Mouse (Mus musculus) heart, adult 18-20 months (tissue): ENCODE data around the gene Srsf5. TPM values are rescaled to one million over a fixed set of nuclear protein-coding genes. Genes with fewer than 3 reads are reported as not detected.
"Not testable (repeated sequence)": the region's sequence is repeated elsewhere in the genome, so short reads cannot be mapped to it uniquely, and the experiment has no call there.

ENCODE experiments used
- DNase-seq, 2 experiments: peaks; one replicate each; pipeline ENCODE4 v3.0.0; 2021 to 2022; ENCODE audit warnings: mixed read lengths in 1 of 2
- total RNA-seq, 2 experiments: library from RNA; stranded (reverse); gene quantifications; 2 replicates each; pipeline ENCODE4 v1.2.3; 2021

Srsf5 gene
- total RNA-seq, 2 experiments from 2014 or later, result 89.4 to 117 TPM

DNA sequence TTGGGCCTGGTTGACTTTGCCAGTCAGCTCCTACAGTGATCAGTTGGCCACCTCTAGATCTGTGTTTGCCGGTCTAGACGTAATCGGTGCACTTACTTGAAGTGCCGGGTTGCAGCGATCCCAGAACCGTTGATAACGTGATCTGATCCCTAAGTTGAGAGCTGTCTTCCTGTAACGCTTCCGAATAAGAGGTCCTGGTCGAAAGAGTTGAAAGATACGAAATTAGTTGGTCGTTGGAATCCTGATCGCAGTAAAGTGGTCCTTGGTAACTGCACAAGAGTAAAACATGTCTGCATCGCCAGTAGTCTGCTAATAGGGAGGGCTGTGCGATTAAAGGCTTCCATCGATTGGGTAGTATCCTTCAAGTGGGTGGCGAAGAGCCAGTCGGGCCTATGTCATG lies 2.9 kb downstream of the Srsf5 start:
- no peak for DNase-seq

DNA sequence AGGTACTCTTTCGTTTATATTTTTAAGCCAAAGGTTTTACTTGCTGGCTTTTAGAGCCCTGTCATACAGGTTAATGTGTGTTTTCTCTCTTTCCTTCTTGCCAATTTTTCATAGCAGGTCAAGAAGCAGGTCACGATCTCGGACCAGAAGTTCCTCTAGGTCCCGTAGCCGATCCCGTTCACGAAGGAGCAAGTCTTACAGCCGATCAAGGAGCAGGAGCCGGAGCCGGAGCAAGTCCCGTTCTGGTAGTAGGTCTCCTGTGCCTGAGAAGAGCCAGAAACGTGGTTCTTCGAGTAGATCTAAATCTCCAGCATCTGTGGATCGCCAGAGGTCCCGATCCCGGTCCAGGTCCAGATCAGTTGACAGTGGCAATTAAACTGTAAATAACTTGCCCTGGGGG lies 4.3 kb downstream of the Srsf5 start:
- not testable (repeated sequence) for DNase-seq

DNA sequence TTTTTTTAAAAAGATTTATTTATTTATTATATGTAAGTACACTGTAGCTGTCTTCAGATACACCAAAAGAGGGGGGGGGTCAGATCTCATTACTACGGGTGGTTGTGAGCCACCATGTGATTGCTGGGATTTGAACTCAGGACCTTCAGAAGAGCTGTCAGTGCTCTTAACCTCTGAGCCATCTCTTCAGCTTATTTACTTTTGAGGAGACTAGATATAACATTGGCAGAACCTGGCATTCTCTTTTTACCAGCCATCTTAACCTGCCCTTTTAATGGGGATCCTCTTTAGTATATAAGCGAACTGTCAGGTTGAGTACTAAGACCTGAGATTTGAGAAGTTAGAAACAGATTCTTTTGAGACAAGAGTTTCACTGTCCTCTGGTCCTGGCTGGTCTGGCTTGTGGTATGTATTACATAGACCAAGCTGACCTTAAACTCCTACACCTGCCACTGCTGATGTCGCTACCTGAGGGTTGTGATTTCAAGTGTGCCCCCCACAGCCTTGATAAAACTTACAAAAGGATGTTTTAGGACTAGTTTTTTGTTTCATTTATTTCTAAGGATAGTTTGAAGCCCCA lies 6.4 kb downstream of the Srsf5 start:
- no peak for DNase-seq

DNA sequence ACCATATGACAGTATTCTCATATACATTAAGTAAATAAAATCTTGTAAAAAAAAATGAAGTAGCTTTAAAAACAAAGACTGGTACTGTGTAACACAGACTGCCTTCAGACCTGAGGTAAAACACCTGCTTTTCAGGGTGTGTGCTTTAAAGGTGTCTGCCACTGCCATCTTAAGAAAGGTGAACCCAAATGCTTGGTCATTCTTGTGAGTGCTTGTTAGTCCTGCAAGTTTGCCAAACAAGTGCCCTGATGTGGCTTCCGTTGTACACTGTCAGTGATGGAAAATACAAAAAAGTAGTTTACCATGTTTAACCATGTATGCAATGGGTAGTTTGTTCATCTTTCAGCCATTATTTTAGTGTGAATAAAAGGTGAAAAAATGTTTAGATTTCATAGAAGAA lies 7.2 kb downstream of the Srsf5 start:
- DNase-seq, result no peak

DNA sequence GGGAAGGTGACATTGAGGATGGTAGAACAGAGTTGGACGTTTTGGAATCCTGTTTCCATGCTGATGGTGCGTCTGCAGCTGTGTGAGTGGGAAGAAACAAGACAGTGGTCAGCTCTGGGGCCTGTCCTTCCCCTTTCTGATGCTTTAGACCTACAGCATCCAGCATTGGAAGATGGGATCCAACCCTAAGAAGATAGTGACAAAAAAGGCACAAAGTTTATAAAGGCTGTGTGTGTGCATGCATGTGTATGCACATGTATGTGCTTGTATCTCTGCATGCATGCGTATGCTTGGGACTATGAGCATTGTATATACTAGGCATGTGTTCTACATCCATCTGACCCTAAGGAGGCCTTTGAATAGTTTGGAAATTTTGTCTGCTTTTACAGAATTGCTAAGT lies 10.7 kb downstream of the Srsf5 start:
- no peak for DNase-seq

DNA sequence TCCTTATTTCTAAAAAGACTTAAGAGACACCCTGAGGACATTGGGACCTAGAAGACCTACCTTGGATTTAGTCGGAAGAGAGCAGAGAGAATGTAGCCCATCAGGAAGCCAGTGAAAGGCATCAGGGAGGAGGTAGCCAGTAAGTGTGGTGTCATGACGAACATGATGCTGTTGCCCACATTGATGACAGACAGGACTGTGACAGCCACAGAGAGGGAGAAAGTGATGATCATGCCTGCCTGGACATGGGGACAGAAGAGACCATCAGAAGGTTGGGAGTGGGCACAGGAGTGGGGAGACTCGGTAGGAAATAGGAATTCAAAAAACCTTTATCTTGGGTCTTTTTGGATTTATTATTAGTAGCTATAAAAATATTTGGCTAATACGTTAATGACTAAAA lies 12.7 kb downstream of the Srsf5 start:
- no peak for DNase-seq

DNA sequence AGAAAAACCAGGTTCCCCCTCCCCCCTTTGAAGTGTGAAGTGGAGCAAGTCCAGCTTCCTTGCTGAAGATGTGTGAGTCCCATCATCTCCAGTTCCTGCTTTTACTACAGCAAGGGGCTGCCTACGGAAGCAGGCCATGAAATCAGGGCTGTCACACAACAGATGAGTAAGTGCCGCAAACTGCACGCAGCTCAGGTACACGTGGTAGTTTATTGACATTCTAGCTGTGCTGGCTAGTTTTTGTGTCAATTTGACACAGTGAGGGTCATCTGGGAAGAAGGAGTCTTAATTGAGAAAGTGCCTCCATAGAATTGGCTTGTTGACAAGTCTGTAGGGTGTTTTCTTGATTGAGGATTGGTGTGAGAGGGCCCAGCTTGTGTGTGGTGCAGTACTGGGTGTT lies 17.3 kb downstream of the Srsf5 start:
- no peak for DNase-seq

DNA sequence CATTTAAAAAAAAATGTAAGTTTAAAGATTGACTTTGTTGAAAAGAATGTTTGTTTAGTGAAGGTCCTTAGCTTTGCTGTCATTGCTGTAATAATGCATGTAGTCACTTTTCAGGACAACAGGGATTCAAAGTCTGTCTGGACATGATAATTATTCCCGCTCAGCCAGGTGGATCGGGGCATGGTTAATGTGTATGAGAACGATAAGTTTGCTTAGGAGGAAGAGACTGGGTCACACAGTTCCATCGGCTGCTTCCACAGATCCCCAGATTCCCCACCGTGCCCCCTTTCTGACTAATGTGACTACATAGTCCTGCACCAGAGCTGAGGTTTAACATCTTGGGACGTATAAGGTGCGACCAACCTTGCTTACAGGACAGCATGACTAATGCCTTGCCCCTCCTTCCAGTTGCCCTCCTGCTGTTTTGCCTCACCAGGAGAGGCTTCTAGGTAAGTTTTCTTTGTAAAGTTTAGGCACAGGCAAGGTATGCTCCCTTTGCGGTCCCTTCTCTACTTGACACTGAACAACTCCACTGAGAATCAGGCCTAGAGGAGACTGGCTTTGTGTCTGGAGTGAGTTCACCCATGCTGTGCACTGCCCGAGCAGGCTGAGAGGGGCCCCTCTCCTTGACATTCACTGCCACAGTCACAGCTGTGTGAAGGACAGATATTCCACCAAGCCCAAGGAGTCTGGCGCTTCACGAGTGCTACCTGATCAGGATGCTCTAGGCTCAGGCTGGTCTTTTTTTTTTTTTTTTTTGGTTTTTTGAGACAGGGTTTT lies 20.9 kb downstream of the Srsf5 start:
- no peak for DNase-seq

DNA sequence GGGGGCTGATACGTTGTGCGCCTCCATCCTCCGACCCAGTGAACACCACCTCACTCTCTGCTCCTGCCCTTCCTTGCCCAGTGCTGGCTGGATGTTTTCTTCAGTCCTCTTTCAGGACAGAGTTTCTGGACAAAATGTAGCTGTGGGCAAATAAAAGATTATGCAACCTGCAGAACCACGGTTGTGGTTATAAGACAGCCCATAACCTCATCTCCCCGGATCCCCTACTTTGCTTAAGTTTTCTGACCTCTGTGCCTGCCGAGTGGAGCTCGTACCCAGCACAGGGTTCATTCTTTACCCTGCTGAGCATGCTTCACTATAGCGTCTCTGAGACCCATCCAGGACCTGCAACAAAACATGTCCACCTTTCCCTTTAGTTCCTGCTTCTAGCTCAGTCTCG lies 22.6 kb downstream of the Srsf5 start:
- no peak for DNase-seq

DNA sequence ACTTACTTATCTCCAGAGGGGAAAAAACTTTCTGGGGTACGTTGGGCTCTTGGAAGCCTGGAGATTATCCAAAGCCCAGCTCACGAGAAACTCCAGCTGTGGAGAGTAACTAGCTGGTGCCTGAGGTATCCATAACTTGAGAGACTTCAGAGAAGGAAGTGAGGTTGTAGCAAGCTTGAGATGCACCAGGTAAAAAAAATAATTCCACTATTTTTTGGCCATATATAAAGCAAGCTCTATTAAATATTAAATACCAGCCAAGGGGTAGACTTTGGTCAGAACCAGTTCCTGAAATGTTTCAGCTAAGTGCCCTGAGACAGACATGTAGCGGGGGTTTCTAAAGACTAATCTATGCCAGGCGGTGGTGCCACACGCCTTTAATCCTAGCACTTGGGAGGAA lies 23.3 kb downstream of the Srsf5 start, which contains the start of gene Slc10a1:
Gene Slc10a1 (minus strand): TSS at position 101 of the 400 bp plus-strand sequence.
- no peak for DNase-seq

DNA sequence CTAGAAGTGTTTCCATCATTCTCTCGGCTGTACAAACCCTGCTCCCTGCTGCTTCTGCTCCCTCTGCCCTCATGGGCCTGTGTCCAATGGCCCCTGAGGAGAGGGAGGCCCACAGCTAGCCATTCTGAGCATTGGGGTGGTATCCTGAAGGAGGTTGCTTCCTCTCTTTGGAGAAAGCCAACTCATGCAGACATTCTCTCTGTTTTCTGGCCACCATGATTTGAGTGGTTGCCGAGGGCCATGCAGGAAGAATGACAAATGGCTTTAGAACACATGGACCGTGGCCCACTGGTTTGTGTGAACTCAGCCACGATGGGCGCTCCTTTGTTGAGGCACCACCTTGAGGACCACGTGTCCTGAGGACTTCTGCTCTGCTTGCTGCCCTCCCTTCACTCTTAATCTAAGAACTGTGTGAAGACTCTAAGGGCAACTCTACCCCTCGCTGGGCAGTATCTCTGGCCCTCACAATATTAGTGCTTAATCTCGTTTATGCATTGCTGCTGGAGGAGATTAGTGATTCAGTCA lies 24.9 kb downstream of the Srsf5 start:
- no peak for DNase-seq

DNA sequence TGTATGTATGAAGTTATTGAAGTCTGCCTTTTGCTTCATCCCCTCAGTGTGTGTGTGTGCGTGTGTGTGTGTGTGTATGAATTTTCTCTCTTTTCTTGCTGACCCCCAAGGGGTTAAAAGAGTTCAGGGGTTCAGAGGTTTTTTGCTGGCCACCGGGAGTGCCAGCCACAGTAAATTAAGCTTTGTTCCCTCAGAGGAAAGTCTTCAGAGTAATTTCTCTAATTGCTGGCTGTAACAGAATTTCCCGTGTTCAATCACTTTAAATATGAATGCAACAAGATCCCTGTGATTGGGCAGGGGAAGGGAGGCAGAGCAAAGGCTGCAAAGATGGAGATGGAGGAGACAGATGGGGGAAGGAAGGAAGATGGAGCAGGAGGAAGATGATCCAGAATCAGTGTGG lies 26.5 kb downstream of the Srsf5 start:
- no peak for DNase-seq

DNA sequence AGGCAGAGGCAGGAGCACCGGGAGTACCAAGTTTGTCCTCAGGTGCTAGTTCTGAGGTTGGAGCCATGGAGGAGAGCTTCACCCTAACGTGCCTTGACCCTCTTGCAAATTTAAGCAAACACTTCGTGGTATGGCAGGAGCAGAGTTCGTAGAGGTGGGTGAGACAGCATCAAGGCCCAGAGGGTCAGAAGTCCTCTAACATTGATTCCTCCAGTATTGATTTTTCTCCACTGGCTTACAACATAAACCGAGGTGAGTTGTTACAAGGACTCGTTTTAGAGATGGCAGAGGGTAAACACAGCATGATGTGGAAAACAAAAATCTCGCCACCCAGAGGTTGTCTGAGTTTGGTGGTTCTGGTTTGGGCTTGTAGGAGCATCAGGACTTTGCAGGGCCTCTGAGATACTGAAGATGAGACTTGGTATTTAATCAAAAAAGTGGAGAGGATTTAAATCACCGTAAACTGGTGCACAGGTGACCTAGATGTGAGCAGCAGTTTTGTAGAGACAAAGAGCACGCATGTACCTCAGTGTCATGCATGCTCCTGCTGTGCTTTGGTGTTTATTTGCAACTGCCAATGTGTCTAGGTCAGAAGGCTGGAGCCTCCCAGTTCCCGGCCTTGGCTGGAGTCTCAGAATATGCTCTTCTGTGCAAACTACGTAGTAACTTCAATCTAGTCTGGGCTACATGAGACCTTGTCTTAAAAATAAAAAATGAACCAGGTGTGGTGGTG lies 30.8 kb downstream of the Srsf5 start:
- DNase-seq, result no peak

DNA sequence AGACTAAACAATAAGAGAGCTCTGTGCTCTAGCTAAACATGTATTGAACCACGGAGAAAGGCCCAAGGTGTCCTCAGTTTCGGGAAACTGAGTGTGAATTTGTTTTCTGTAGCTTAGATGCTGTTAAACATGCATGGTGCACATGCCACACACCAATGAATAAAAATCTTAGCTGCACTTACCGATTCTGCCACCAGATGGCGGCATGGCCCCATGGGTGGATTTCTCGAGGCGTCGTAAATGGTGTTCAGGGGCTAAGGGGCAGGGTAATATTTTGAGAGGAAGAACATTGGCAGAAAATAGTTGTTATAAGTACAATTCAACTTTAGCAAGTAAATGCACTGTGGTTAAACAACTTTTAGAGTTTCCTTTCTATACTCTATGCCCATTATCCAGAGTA lies 37.0 kb downstream of the Srsf5 start:
- DNase-seq, result peak; percentile 37 to 91

DNA sequence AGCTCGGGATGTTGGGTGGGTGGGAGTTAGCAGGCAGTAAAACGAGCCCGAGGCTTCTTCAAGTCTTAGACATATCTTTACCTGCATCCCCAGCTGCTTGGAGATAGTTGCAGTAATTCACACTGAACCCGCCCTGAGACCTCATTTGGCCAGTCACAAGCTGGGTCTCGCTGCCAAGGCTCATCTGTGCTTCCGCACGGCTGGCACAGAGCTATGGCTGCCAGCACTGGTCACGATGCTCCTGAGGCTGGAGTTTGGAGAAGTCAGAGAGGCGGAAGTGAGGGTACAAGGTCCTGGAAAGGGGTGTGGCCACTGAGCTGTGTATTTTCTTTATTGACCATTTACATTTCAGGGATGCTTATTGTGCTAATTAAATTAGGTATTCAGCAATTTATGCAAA lies 38.4 kb downstream of the Srsf5 start:
- DNase-seq, result no peak

DNA sequence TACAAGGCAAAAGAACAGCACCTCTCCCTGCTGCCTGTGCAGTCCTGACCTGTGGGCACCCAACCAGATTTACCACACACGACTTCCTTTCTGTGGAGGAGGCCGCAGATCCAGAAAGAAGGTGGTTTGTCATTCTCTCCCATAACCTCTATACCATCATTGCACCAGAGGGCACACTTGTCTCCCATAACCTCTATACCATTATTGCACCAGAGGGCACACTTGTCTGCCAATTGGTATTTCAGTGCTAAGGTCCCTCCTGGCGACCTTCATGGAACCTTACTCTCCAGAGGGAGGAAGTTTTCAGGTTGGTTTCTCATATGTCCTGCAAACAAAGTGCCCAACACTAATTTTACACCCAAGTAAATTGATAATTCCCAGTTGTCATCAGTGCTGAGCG lies 41.3 kb downstream of the Srsf5 start:
- no peak for DNase-seq

DNA sequence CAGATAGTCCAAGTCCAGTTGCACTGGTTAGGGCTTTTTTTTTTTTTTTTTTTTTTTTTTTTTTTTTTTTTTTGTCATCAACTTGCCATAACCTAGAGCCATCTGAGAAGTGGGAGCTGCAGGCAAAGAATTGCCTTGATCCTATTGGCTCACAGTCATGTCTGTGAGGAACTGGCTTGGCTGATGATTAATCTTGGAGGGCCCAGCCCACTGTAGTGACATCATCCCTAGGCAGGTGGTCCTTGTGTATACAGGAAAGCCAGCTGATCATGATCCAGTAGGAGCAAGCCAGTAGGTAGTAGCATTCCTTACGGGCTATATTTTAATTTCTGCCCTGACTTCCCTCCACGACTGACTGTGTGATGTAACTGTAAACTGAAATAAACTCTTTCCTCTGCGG lies 43.0 kb downstream of the Srsf5 start:
- DNase-seq, result no peak

DNA sequence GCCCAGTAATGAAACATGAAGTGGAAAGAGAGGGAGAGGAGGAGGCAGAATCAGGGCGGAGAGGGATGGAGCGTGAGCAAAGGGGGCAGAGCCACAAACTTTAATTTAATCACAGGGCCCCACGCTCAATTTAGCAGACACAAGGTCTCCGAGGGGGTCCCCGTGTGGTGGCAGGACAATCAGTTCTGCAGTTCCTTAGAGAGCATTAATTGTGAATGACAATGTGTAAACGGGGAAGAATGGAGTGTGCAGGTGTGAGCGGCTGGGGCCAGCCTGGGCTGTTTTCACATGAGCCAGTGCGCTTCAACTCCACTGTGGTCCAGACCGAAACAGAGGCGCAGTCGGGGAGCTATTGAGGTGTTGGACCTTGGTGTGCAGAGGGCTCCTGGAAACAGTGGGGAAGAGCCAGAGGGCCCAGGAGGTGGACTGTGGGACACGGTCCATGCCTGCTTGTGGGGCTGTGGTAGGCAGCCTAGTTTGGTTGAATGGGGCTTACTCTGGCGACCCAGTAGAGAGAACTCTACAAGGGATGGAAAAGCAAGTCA lies 45.7 kb downstream of the Srsf5 start:
- no peak for DNase-seq

DNA sequence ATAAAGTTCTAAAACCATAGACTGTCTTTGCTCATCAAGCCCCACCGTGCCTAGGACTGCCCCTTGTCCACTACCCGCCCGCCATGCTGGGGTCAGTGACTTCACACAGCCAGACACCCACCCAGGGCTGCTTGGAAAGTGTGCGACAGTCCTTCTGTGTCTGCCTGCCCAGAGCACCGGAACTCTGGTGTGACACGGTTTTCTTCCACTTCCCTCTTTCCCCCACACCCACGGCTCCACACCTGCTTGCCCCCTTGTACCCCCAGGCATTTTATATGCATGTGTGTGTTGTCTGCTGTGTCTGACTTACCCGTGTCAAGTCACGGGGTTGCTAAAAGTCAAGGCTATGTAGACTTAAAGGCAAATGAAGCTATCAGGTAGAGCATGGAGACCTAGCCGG lies 46.5 kb downstream of the Srsf5 start:
- DNase-seq, result no peak

DNA sequence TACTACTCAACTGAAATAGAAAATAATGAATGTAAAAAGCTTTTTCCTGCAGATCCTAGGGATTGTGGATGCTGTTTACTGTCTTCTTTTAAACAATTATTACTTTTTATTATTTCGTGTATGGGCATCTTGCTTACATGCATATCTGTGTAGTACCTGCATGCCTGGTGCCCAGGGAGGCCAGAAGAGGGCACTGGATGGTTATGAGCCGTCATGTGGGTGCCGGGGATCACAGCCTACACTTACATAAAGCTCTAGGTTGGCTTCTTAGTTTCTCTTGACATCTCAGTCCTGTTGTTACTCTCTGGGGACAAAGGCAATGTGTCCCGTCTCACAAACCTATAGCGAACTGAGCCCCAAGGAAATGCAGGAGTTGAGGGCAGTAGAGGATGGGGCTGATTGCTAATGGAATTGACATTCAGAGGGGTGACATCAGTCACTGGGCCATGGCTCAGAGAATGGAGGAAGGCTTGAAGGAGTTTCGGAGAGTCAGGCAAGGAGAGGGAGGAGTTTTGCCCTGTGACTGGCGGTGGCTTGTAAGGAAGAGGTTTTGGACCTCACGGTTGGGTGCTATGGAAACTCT lies 47.3 kb downstream of the Srsf5 start:
- DNase-seq, result no peak

DNA sequence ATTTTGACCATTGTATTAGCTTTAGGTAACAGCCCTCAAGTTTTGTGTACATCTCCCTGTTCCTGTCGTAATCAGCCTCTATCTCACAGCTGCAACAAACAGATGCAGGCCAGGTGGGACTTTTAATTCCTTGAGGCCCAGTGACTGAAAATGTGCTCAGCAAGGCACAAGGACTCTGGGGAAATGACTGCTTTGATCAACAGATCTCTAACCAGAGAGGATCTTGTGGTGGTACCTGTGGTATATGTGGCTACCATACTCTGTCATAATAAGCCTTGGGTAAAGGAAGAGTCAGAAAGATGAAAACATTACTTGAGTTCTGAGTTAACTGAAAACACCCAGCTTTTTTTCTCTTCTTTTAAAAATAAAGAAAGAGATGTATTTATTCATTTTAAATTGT lies 48.5 kb downstream of the Srsf5 start:
- no peak for DNase-seq

DNA sequence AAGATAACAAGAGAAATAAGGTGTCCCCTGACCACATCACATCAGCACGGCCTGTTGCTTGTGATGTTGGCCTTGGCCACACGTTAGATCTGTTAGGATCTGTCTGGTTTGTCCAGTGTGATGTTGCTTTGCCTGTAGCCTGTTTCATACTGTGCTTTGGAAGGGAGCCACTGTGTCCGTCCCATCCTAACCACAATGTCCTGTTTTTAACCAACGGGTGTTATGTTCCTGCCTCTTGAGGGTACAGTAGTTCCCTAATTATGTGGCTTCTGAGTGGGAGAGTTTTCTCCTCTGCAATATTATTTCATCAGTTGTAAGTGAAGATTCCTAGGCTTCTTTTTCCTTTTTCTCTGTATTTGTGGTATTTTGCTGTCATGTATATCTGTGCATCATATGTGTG lies 50.0 kb downstream of the Srsf5 start:
- DNase-seq, result no peak

DNA sequence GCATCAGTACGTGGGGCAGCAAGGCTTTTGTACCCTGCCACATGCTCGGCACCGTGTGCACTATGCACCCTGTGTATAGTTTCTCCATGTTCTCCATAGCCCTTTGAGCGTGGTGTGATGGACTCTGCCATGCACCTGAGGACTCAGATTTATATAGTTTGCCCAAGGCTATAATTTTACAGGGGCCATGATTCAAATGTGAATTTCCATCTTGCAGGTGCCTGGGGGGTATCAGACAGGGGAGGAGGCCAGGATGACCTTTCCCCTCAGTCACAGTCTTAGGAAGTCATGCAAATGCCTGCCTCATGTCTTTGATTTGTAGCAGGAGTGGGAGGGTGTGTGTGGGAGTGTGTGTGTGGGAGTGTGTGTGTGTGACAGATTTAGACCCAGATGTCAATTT lies 52.3 kb downstream of the Srsf5 start:
- DNase-seq, result no peak
